Mouse (Mus musculus): Measurements from ENCODE around the gene Rab21. TPM values are rescaled to one million over a fixed set of nuclear protein-coding genes. Genes with fewer than 3 reads are reported as not detected.

The Rab21 gene
- total RNA-seq, 2 experiments from 2014 or later: 30.1 to 31.4 TPM

DNA sequence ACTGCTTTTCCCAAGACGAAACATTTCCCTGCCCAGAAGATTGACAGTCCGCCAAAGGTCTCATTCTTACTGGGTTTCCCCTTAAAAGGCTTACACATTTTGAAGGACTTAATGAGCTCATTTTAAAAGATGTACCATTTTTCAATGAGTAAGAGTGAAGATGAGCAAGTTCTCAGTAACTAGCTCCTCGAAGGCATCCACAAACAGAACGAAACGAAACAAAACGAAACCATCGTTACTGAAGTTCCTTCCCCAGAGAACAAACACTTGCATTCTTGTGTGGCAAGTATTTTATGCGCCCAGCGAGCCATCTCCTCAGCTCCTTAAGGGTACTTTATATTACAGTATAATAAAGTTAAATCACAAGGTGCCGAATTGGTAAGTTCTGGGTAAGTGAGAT lies 34.0 kb downstream of the Rab21 start:
- no peak for DNase-seq

DNA sequence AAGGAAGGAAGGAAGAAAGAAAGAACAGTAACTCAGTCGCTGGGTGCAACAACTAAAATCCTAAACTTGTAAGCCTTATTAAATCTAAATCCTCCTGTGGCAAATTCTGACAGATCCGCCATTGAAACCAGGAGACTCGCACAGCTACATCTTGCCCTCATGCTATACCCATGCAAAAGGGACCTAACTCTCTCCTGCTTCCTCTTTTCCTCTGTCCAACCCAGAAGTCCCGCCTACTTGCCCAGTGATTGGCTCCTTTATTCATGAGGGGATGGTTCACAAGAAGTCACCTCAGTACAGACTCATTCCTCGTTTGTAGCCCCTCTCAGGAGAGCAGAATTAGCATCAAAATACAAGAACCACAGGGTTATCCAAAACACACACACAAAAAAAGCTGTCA lies 43.7 kb downstream of the Rab21 start:
- DNase-seq: no peak

GRCm38 (mm10) chr10:115270612-115271390 lies 44.6 kb downstream of the Rab21 start:
- DNase-seq: no peak

- DNase-seq: no peak
Measured at GRCm38 (mm10) chr10:115262926-115263562, 52.4 kb downstream of the Rab21 start.

GRCm38 (mm10) chr10:115262261-115262660 lies 53.1 kb downstream of the Rab21 start:
- no peak for DNase-seq

- no peak for DNase-seq
Measured at GRCm38 (mm10) chr10:115261428-115261827, 54.0 kb downstream of the Rab21 start.

DNA sequence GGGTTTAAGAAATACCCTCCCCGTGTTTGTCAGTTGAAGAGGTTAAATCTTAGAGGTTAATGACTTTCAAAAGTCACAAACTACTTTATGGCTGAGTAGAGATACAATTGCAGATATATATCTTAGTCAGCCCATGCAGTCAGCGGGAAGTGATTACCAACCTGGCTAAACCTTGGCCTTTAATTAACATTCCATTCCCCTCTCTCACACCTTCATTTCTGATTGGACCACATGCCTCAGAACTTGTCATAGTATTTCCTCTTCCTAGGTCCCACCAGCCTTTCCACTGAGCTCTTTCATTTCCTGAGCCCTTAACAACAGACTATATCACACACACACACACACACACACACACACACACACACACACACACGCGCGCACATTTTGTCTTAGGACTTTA lies 59.2 kb downstream of the Rab21 start:
- no peak for DNase-seq

GRCm38 (mm10) chr10:115253521-115253920 lies 61.9 kb downstream of the Rab21 start:
- DNase-seq: no peak

- no peak for DNase-seq
Measured at GRCm38 (mm10) chr10:115252321-115252757, 63.1 kb downstream of the Rab21 start.

GRCm38 (mm10) chr10:115251088-115251934 lies 64.1 kb downstream of the Rab21 start, which contains the start of gene Tbc1d15:
Gene Tbc1d15 (minus strand): TSS chr10:115251467.
- peak; percentile 97 for DNase-seq

DNA sequence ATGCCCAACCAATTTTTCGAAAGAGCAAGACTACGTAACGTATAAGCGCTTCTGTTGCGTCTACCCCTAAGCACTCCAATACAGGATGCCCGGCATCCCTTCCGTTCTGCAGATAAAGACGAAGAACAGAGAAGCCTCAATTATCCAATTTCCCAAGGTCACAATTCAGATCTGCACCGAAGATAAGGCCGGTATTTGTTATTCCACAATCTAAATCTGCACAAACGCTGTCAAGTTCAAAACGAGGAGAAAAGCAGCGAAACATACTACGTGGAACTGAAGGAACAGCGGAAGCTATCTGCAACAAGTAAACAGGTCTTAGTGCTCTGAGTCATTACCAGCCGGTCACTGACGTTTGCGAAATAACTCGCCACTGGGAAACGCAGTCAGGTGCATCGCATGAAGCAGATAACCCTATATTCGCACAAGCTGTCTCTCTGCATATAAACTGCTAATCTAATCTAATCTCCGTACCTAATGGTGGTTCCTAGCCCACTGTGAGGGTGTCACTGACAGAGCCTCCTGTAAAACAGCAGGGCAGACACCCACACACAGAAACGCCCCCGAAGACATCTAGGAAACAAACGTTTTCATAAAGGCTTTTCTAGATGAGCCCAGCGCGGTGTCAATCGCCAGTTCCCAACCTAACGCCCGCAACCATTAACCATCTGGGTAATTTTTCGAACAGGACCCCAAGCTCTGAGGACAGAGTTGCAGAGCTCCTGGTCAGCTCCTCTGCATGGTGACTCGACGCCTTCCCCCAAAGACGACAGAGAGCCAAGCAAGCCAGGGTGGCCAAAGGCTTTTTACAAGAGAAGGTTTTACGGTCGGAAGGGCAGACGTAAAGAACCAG lies 64.9 kb downstream of the Rab21 start:
- no peak for DNase-seq

- DNase-seq: no peak
Measured at GRCm38 (mm10) chr10:115248041-115248440, 67.4 kb downstream of the Rab21 start.

GRCm38 (mm10) chr10:115245488-115245887 lies 69.9 kb downstream of the Rab21 start:
- no peak for DNase-seq

GRCm38 (mm10) chr10:115241082-115241595 lies 74.3 kb downstream of the Rab21 start:
- DNase-seq: no peak

DNA sequence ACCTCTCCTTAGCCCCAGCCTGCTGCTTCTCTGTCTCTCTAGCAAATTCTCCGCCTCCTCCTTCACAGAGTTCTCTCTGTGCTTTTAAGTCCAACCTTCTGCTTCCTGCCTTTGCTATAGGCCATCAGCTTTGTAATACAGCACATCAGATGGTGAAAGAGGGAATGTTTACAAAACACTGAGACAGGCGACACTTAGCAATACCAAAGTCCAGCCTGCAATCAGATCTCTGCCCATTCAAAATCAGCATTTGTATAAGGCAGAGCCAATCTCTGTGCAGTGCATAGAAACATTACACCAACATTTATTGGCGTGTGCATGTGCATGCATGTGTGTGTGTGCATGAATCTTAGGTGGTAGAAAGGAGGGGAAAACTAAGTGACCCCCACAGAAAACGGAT lies 77.5 kb downstream of the Rab21 start:
- no peak for DNase-seq

Other genes with a start within 250 kb of the Rab21 start
- not detected for gene Tph2, start 130.6 kb downstream of the Rab21 start, total RNA-seq (2021)
- 10 to 100 TPM; 40.8 to 48.2 TPM for gene Tbc1d15, start 64.1 kb downstream of the Rab21 start, total RNA-seq (2021)
- gene Tmem19, start 46.9 kb upstream of the Rab21 start, total RNA-seq (2021): 10 to 100 TPM; 12.3 to 12.7 TPM
- gene Thap2, start 68.8 kb upstream of the Rab21 start, total RNA-seq (2021): 1 to 10 TPM; 4.7 to 6.7 TPM
- 10 to 100 TPM; 13.7 to 20.2 TPM for gene Zfc3h1, start 69.4 kb upstream of the Rab21 start, total RNA-seq (2021)

Measured in gastrocnemius, postnatal 10 days (tissue).